Mouse (Mus musculus) liver, embryonic 11.5 days (tissue): ENCODE measurements around the gene Gm49510. TPM values are rescaled to one million over a fixed set of nuclear protein-coding genes. Genes with fewer than 3 reads are reported as not detected.

Source experiments
- ATAC-seq: fragments of 200-750 bp; cut with Nextera tagmentation; replicated peaks from 2 replicates; pipeline ENCODE4 v1.8.0; 2017; ENCODE audit warnings: moderate number of reproducible peaks, mild to moderate bottlenecking, moderate TSS enrichment, moderate library complexity; ENCODE audit not compliant: low FRiP score
- DNase-seq: peaks from one replicate; pipeline ENCODE4 v3.0.0-alpha.2; 2017; ENCODE audit warnings: low spot score
- H3K27ac ChIP-seq: fragments of 300-500 bp; sonication (generic); 2 replicates; pipeline ENCODE4 v1.5.1; 2014; ENCODE audit warnings: mild to moderate bottlenecking, low read depth, low read length, control low read depth
- H3K27me3 ChIP-seq: fragments of 300-500 bp; sonication (generic); replicated peaks from 2 replicates; pipeline ENCODE4 v1.6.1; 2014; ENCODE audit warnings: low read length, mixed read lengths; ENCODE audit not compliant: control insufficient read depth, insufficient read depth
- H3K36me3 ChIP-seq: fragments of 300-500 bp; sonication (generic); 2 replicates; pipeline ENCODE4 v1.6.1; 2014; ENCODE audit warnings: mild to moderate bottlenecking, low read length, moderate library complexity, mixed read lengths; ENCODE audit not compliant: control insufficient read depth, insufficient read depth
- H3K4me1 ChIP-seq: fragments of 300-500 bp; sonication (generic); replicated peaks from 2 replicates; pipeline ENCODE4 v1.6.1; 2014; ENCODE audit warnings: low read length, mixed read lengths; ENCODE audit not compliant: control insufficient read depth, insufficient read depth
- H3K4me2 ChIP-seq: fragments of 300-500 bp; sonication (generic); 2 replicates; pipeline ENCODE4 v1.6.1; 2014; ENCODE audit warnings: mild to moderate bottlenecking, control low read depth, moderate library complexity
- H3K4me3 ChIP-seq: fragments of 300-500 bp; sonication (generic); 2 replicates; pipeline ENCODE4 v1.5.1; 2014; ENCODE audit warnings: low read depth, low read length, control low read depth
- H3K9ac ChIP-seq: fragments of 300-500 bp; sonication (generic); 2 replicates; pipeline ENCODE4 v1.6.1; 2014; ENCODE audit warnings: low read depth, low read length, control low read depth
- H3K9me3 ChIP-seq: fragments of 300-500 bp; sonication (generic); 2 replicates; pipeline ENCODE4 v1.6.1; 2016; ENCODE audit warnings: low read length, inconsistent platforms, mixed read lengths; ENCODE audit not compliant: control insufficient read depth
- WGBS: fragments of 180-500 bp; shearing (Covaris S2); extraction: QIAGEN DNeasy Blood & Tissue Kit; methylation state at CpG from one replicate; pipeline ENCODE4 v1.1.7; 2014; 5-methylcytosine and 5-hydroxymethylcytosine counted together
- polyA plus RNA-seq: library from polyadenylated mRNA; unstranded; fragments of >200 nt; fragmentation: Nextera tagmentation; extraction: Ambion mirVana; gene quantifications from 2 replicates; pipeline ENCODE4 v1.2.1, GENCODE M21; 2014

Gm49510 gene
- polyA plus RNA-seq, 1 experiment from 2014 or later = 0.55 TPM

DNA sequence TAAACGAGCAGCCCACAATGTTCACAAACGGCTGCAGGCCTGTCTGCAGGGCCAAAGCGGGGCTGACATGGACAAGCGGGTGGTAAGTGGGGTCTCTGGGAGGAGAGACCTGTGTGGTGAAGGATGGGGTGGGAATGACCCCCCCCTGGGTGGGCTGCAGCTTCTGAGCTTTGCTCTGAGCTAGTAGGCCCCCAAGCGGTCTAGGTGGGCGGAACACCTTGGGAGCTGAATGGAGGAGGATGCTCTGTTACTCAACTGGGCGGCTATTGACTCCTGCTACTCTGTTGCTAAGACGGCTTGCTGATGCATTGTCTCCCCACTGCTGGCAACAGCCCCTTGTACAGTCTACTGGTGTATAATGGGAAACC is 1.9 kb downstream of the Gm49510 start:
- peak overlapping the region; percentile 65 for H3K4me3 ChIP-seq
- H3K9ac ChIP-seq = peak overlapping the region; percentile 83
- H3K4me2 ChIP-seq = peak overlapping the region; percentile 96
- H3K36me3 ChIP-seq = peaks cover 26% of the 10 kb centered on the region
- H3K4me1 ChIP-seq = peaks cover 41% of the 10 kb centered on the region
- ATAC-seq (no peak), DNase-seq (no peak)
- 57% methylated on average over 8 of the region's 8 CpGs for WGBS
- peak overlapping the region; percentile 94; the same call in 1 of the 2 replicates for H3K27ac ChIP-seq
- H3K9me3 ChIP-seq = no peaks in the 10 kb centered on the region
- H3K27me3 ChIP-seq = no peaks in the 10 kb centered on the region

DNA sequence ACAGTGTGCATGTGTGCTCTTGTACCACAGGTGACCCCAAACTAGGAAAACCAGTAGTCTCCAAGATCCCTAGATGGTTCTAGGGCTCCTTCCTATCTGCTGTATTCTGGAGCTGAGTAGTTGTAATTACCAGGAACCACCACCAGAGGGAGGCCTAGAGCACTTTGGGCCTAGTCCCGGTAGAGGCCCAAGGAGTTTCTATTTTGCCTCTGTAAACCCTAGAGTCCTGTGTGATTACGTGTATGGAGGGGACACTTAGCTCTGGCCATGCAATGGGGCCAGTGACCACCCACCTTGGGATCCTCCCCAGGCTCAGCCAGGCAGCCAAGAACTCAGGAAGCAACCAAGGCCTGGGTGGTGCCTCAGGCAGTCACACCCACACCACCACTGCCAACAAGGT is 3.8 kb downstream of the Gm49510 start:
- no peak; the same call in 1 of the 2 replicates for ATAC-seq
- Histone ChIP-seq H3K4me2 (peak overlapping the region; percentile 31; the same call in 1 of the 2 replicates), H3K4me3 (no peak overlapping the region), H3K4me1 (peaks cover 24% of the 10 kb centered on the region), H3K27ac (no peak overlapping the region), H3K36me3 (peaks cover 37% of the 10 kb centered on the region), H3K9me3 (no peaks in the 10 kb centered on the region), H3K27me3 (no peaks in the 10 kb centered on the region), H3K9ac (no peak overlapping the region)
- DNase-seq = peak; percentile 78
- WGBS = 11% methylated on average over 2 of the region's 2 CpGs

DNA sequence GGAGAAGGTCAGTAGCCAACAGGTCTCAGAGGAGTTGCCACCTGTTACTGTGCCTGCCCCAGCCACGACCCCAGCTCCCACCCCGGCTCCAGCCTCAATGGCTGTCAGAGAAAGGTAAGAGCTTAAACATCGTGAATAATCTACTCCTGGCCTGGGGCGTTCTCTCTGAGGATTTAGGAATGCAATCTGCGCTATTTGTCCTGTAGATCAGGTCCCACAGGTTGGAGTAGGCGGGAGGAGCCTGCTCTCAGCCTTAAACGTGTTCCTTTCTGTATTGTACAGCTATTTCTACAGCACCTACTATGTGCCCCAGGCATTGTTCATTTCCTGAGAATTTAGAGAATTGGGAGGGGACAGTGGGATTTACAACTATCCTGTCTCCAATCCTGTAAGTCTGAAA is 8.9 kb downstream of the Gm49510 start:
- Histone ChIP-seq H3K9me3 (no peaks in the 10 kb centered on the region), H3K9ac (no peak overlapping the region), H3K27ac (no peak overlapping the region), H3K4me3 (no peak overlapping the region), H3K4me2 (no peak overlapping the region), H3K27me3 (no peaks in the 10 kb centered on the region), H3K4me1 (peaks cover 5% of the 10 kb centered on the region; the same call in 1 of the 2 replicates), H3K36me3 (peaks cover 56% of the 10 kb centered on the region)
- 81% methylated on average over 7 of the region's 7 CpGs for WGBS
- ATAC-seq = no peak
- no peak for DNase-seq

DNA sequence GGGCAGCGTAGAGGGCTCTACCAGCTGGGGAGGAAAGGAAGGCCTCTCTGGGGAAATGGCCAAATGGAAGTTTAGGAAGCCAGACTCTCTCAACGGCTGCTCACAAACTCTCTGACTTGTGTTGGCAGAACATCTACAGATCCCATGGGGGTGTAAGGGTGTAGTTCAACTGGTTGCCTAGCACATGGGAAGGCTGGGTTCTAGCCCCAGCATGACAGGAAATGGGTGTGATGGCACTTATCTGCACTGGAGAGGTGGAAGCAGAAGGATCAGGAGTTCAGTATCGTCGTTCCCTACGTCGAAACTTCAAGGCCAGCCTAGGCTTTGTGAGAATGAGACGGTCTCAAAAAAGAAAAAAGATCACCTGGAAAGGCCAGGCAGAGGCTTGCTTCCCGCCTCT is 9.5 kb downstream of the Gm49510 start:
- DNase-seq = no peak
- peaks cover 52% of the 10 kb centered on the region for H3K36me3 ChIP-seq
- no peak overlapping the region for H3K9ac ChIP-seq
- H3K4me2 ChIP-seq = no peak overlapping the region; the same call in 1 of the 2 replicates
- H3K4me3 ChIP-seq = no peak overlapping the region
- H3K27ac ChIP-seq = no peak overlapping the region
- WGBS = 65% methylated on average over 8 of the region's 8 CpGs
- no peaks in the 10 kb centered on the region for H3K27me3 ChIP-seq
- H3K4me1 ChIP-seq = peaks cover 5% of the 10 kb centered on the region
- H3K9me3 ChIP-seq = no peaks in the 10 kb centered on the region
- no peak for ATAC-seq

DNA sequence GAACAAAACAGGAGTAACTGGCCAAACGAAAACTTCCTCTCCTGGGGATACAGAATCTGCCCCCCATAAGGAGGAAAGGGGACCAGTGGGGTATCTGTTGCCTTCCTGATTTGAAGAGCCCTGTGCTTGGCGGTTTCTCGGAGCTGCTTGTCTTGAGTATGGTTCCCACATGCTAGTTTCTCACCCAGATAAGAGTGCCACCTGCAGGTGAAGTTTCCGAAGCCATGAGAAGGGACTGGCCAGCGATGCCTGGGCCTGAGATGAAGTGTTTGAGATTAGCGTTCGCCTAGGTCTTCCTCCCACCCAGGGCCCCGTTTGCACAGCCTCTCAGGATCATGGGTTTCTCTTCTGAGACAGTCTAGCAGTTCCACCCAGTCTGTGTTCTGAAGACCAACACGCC is 12.6 kb downstream of the Gm49510 start:
- WGBS = 39% methylated on average over 9 of the region's 9 CpGs
- Histone ChIP-seq H3K27me3 (no peaks in the 10 kb centered on the region), H3K36me3 (peaks cover 35% of the 10 kb centered on the region), H3K9me3 (no peaks in the 10 kb centered on the region), H3K4me3 (no peak overlapping the region), H3K4me1 (peaks cover 29% of the 10 kb centered on the region), H3K27ac (no peak overlapping the region), H3K9ac (no peak overlapping the region), H3K4me2 (no peak overlapping the region)
- ATAC-seq = no peak
- DNase-seq = no peak

DNA sequence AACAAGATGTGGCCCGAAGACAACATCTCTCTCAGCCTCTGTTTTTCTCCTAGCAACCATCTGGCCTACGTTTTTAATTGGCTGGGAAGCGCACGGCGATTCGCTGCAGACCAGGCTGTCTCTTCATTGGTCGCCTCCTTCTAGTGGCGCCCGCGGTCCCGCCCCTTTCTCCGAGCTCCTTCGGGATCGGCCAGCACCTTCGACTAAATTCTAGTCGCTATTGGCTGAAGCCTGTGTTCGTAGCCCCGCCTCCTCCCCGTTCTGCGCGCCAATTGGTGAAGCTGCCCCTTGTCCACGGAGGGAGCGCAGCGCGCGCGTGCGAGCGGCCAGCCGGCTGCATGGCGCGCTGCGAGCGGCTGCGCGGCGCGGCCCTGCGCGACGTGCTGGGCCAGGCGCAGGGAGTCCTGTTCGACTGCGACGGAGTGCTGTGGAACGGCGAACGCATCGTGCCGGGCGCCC is 14.2 kb downstream of the Gm49510 start, which contains the start of gene Pdxp:
Gene Pdxp (plus strand): TSS at position 288 of the 459 bp plus-strand sequence.
- H3K36me3 ChIP-seq = peaks cover 25% of the 10 kb centered on the region
- peak; percentile 89 for ATAC-seq
- peak within 1 kb of the TSS; percentile 83 for H3K4me3 ChIP-seq
- H3K9ac ChIP-seq = peak within 1 kb of the TSS; percentile 85
- no peaks in the 10 kb centered on the region for H3K27me3 ChIP-seq
- peaks cover 29% of the 10 kb centered on the region for H3K4me1 ChIP-seq
- H3K4me2 ChIP-seq = peak within 1 kb of the TSS; percentile 100
- WGBS = under 1% methylated on average over 51 of the region's 51 CpGs
- DNase-seq = peak; percentile 95
- H3K9me3 ChIP-seq = no peaks in the 10 kb centered on the region
- peak within 1 kb of the TSS; percentile 79 for H3K27ac ChIP-seq

DNA sequence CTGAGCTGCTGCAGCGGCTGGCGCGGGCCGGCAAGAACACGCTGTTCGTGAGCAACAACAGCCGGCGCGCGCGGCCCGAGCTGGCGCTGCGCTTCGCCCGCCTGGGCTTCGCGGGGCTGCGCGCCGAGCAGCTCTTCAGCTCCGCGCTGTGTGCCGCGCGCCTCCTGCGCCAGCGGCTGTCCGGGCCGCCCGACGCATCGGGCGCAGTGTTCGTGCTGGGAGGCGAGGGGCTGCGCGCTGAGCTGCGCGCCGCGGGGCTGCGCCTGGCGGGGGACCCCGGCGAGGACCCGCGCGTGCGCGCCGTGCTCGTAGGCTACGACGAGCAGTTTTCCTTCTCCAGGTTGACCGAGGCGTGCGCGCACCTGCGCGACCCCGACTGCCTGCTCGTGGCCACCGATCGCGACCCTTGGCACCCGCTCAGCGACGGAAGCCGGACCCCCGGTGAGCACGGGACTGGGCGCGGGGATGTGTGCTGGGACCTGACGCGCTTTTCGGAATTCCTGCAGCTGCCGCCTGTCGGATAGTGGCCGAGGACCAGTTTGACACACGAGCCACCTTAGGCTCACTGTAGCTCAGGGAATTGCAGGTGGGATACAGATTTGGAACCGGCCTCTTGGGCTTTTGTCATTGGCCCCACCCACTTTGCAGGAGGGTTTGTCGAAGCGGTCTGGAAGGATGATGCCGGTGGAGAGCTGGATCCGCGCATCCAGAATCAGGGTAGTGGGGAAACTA is 14.8 kb downstream of the Gm49510 start:
- peak overlapping the region; percentile 85 for H3K9ac ChIP-seq
- under 1% methylated on average over 86 of the region's 87 CpGs for WGBS
- H3K27ac ChIP-seq = peak overlapping the region; percentile 79
- peak overlapping the region; percentile 100 for H3K4me2 ChIP-seq
- peak overlapping the region; percentile 83 for H3K4me3 ChIP-seq
- no peaks in the 10 kb centered on the region for H3K9me3 ChIP-seq
- H3K36me3 ChIP-seq = peaks cover 27% of the 10 kb centered on the region
- peaks cover 29% of the 10 kb centered on the region for H3K4me1 ChIP-seq
- ATAC-seq (peak; percentile 44), DNase-seq (no peak)
- no peaks in the 10 kb centered on the region for H3K27me3 ChIP-seq

DNA sequence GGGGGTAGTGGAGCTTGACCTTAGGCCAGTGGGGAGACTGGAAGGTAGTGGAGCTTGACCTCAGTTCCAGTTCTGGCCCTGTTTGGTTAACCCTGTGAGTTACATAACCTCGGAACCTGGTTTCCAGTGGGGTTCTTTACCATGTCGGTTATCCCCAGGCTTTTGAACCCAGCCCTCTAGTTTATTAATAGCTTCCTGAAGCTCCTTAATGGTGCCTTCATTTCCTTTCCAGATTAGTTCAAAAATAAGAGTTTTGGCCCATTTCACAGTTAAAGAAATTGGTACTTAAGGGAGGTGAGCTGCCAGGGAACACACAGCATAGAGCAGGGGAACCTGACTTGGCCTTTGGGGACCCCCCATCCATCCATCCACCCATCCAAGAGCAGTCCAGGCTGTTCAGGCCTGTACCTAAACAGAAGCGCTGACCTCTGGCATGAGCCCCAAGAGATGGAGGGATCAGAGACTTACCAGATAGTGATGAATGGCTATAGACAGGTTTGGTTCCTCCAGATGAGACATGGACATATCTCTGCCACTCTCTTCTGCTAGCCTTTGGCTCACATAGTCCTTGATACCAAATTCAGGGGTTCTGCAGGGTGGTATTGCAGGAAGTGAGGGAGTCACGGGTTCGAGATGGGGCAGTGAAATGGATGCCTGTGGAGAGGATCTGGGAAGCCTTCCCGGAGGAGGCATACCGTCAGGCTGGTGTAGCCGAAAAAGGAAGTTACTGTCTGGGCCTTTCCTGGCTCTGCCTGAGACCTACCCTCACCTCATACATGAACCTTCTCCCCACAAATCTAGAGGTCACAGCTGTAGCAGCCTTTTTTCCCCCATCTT is 15.6 kb downstream of the Gm49510 start:
- Histone ChIP-seq H3K27ac (peak overlapping the region; percentile 79; the same call in 1 of the 2 replicates), H3K9me3 (no peaks in the 10 kb centered on the region), H3K9ac (peak overlapping the region; percentile 85), H3K4me1 (peaks cover 29% of the 10 kb centered on the region), H3K36me3 (peaks cover 23% of the 10 kb centered on the region), H3K4me2 (peak overlapping the region; percentile 100), H3K4me3 (peak overlapping the region; percentile 83), H3K27me3 (no peaks in the 10 kb centered on the region)
- no peak for ATAC-seq
- 42% methylated on average over 8 of the region's 8 CpGs for WGBS
- no peak for DNase-seq
